Mouse (Mus musculus) duodenum, adult 2 months (tissue): ENCODE measurements around the gene Scgb1b10. TPM values are rescaled to one million over a fixed set of nuclear protein-coding genes. Genes with fewer than 3 reads are reported as not detected.

Experiments used
- polyA plus RNA-seq: library from polyadenylated mRNA; depleted of rRNA; stranded (reverse); fragments of >200 nt; gene quantifications from 2 replicates; pipeline ENCODE4 v1.2.3, GENCODE M21; 2012; ENCODE audit warnings: low replicate concordance; rRNA removed

The Scgb1b10 gene
- polyA plus RNA-seq, result not detected in 2 replicates

GRCm38 (mm10) chr7:32100553-32100952, at the start of gene Scgb1b10:
TSS of gene Scgb1b10 (plus strand) at chr7:32100853.

Other genes starting within 250 kb of the Scgb1b10 start
- gene Scgb2b11, start 110.3 kb downstream of the Scgb1b10 start, polyA plus RNA-seq, result not detected in 2 replicates
- gene Scgb1b11, start 122.0 kb downstream of the Scgb1b10 start, polyA plus RNA-seq, result not detected in 2 replicates
- gene Scgb2b12, start 226.4 kb downstream of the Scgb1b10 start, polyA plus RNA-seq, result not detected in 2 replicates
- not detected in 2 replicates for gene Scgb1b12, start 233.3 kb downstream of the Scgb1b10 start, polyA plus RNA-seq